Mouse (Mus musculus): Measurements from ENCODE around the gene Dhcr24.

The Dhcr24 gene

GRCm38 (mm10) chr4:106560213-106560845 lies 509 bp upstream of the Dhcr24 start:
- DNase-seq (ENCODE audit: low spot score in 2 of 2) = no peak

GRCm38 (mm10) chr4:106562006-106562405 lies 1.2 kb downstream of the Dhcr24 start:
- DNase-seq (ENCODE audit: low spot score in 2 of 2) = no peak

GRCm38 (mm10) chr4:106562837-106563790 lies 2.3 kb downstream of the Dhcr24 start:
- DNase-seq (ENCODE audit: low spot score in 2 of 2) = no peak

GRCm38 (mm10) chr4:106564161-106564560 lies 3.3 kb downstream of the Dhcr24 start:
- DNase-seq (ENCODE audit: low spot score in 2 of 2) = no peak

- DNase-seq (ENCODE audit: low spot score in 2 of 2) = no peak
These were observed 8.8 kb downstream of the Dhcr24 start for GRCm38 (mm10) chr4:106569680-106570079.

GRCm38 (mm10) chr4:106571081-106571724 lies 10.4 kb downstream of the Dhcr24 start:
- DNase-seq (ENCODE audit: low spot score in 2 of 2) = no peak

- no peak for DNase-seq (ENCODE audit: low spot score in 2 of 2)
These were observed 14.2 kb downstream of the Dhcr24 start for GRCm38 (mm10) chr4:106575022-106575421.

- no peak for DNase-seq (ENCODE audit: low spot score in 2 of 2)
These were observed 16.7 kb downstream of the Dhcr24 start for GRCm38 (mm10) chr4:106577511-106577910.

GRCm38 (mm10) chr4:106581176-106581864 lies 20.5 kb downstream of the Dhcr24 start:
- DNase-seq (ENCODE audit: low spot score in 2 of 2) = no peak

GRCm38 (mm10) chr4:106581865-106582204 lies 21.0 kb downstream of the Dhcr24 start:
- no peak for DNase-seq (ENCODE audit: low spot score in 2 of 2)

- DNase-seq (ENCODE audit: low spot score in 2 of 2) = no peak
These were observed 21.8 kb downstream of the Dhcr24 start for GRCm38 (mm10) chr4:106582428-106583153.

GRCm38 (mm10) chr4:106584665-106585064 lies 23.8 kb downstream of the Dhcr24 start:
- no peak for DNase-seq (ENCODE audit: low spot score in 2 of 2)

- DNase-seq (ENCODE audit: low spot score in 2 of 2) = no peak
These were observed 26.2 kb downstream of the Dhcr24 start for GRCm38 (mm10) chr4:106587075-106587474.

- DNase-seq (ENCODE audit: low spot score in 2 of 2) = no peak
These were observed 29.3 kb downstream of the Dhcr24 start for GRCm38 (mm10) chr4:106590142-106590541.

- no peak for DNase-seq (ENCODE audit: low spot score in 2 of 2)
These were observed 30.0 kb downstream of the Dhcr24 start for GRCm38 (mm10) chr4:106590871-106591270.

GRCm38 (mm10) chr4:106593636-106594035 lies 32.8 kb downstream of the Dhcr24 start:
- DNase-seq (ENCODE audit: low spot score in 2 of 2) = no peak

- DNase-seq (ENCODE audit: low spot score in 2 of 2) = no peak
These were observed 35.4 kb downstream of the Dhcr24 start for GRCm38 (mm10) chr4:106596200-106596599.

GRCm38 (mm10) chr4:106597055-106597454 lies 36.2 kb downstream of the Dhcr24 start:
- no peak for DNase-seq (ENCODE audit: low spot score in 2 of 2)

- no peak for DNase-seq (ENCODE audit: low spot score in 2 of 2)
These were observed 36.9 kb downstream of the Dhcr24 start for GRCm38 (mm10) chr4:106597741-106598140.

- no peak for DNase-seq (ENCODE audit: low spot score in 2 of 2)
These were observed 38.6 kb downstream of the Dhcr24 start for GRCm38 (mm10) chr4:106599415-106599814.

GRCm38 (mm10) chr4:106600770-106601169 lies 39.9 kb downstream of the Dhcr24 start:
- no peak for DNase-seq (ENCODE audit: low spot score in 2 of 2)
